Mouse (Mus musculus) lung, embryonic 16.5 days (tissue): ENCODE data around the gene Arl2bp. TPM values are rescaled to one million over a fixed set of nuclear protein-coding genes. Genes with fewer than 3 reads are reported as not detected.

ENCODE experiments used
- ATAC-seq: fragments of 200-750 bp; cut with Nextera tagmentation; 2 replicates; pipeline ENCODE4 v1.8.0; 2017; ENCODE audit warnings: low read depth, mild to moderate bottlenecking, moderate library complexity
- H3K27ac ChIP-seq: fragments of 300-500 bp; sonication (generic); 2 replicates; pipeline ENCODE4 v1.5.1; 2014; ENCODE audit warnings: mild to moderate bottlenecking, control low read depth, low read length
- H3K27me3 ChIP-seq: fragments of 300-500 bp; sonication (generic); 2 replicates; pipeline ENCODE4 v1.6.1; 2014; ENCODE audit warnings: low read depth, low read length, mixed read lengths; ENCODE audit not compliant: control insufficient read depth, insufficient read depth
- H3K36me3 ChIP-seq: fragments of 300-500 bp; sonication (generic); 2 replicates; pipeline ENCODE4 v1.6.1; 2014; ENCODE audit warnings: low read length; ENCODE audit not compliant: control insufficient read depth, insufficient read depth
- H3K4me1 ChIP-seq: fragments of 300-500 bp; sonication (generic); replicated peaks from 2 replicates; pipeline ENCODE4 v1.6.1; 2014; ENCODE audit warnings: low read length, mixed read lengths; ENCODE audit not compliant: control insufficient read depth, insufficient read depth
- H3K4me2 ChIP-seq: fragments of 300-500 bp; sonication (generic); 2 replicates; pipeline ENCODE4 v1.6.1; 2014; ENCODE audit warnings: low read depth, low read length, control low read depth
- H3K4me3 ChIP-seq: fragments of 300-500 bp; sonication (generic); 2 replicates; pipeline ENCODE4 v1.5.1; 2014; ENCODE audit warnings: mild to moderate bottlenecking, low read length, control low read depth
- H3K9ac ChIP-seq: fragments of 300-500 bp; sonication (generic); 2 replicates; pipeline ENCODE4 v1.6.1; 2014; ENCODE audit warnings: low read length, control low read depth
- H3K9me3 ChIP-seq: fragments of 300-500 bp; sonication (generic); 2 replicates; pipeline ENCODE4 v1.6.1; 2016; ENCODE audit warnings: low read length; ENCODE audit not compliant: control insufficient read depth
- WGBS: fragments of 180-500 bp; shearing (Covaris S2); extraction: QIAGEN DNeasy Blood & Tissue Kit; methylation state at CpG from one replicate; pipeline ENCODE4 v1.1.7; 2014; 5-methylcytosine and 5-hydroxymethylcytosine counted together
- polyA plus RNA-seq: library from polyadenylated mRNA; unstranded; fragments of >200 nt; fragmentation: Nextera tagmentation; extraction: Ambion mirVana; gene quantifications from 2 replicates; pipeline ENCODE4 v1.2.1, GENCODE M21; 2015

Arl2bp gene
- polyA plus RNA-seq, 1 experiment from 2014 or later, result 118 TPM

DNA sequence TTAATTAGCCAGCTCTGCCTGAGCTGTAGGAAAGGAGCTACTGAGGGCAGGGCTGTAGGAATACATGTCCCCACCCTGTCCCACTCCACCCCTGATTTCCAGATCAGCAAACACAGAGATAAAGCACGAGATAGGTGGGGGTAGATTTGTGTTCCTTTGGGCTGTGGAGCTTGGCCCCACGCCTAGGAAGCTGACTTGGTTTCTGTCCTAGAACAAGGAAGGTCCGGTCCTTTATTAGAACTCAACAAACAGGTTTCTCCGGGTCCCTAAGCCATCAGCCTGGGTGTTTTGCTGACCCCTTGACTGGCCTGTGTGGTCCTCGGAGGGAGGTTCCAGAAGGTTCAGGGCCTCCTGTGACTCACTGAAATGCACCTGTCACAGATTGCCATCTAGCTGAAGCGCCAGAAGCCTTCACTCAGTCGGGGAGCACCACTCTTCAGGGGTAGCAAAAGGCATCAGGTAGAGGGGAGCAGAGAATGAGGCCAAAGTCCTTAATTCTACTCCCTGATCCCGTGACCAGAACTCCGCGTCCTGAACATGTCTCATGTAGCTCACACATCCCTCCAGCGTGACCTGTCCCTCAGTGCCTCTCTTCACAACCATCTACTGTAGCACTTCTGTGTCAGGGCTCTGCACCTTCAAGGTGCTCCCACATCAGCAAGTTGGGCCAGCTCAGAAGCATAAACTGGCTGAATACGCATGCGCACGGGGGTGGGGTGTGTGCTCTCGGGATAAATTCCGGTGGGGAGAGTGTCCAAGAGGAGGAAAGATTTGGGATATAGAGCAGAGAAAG is 16.5 kb downstream of the Arl2bp start:
- Histone ChIP-seq H3K27me3 (no peaks in the 10 kb centered on the region), H3K9me3 (no peaks in the 10 kb centered on the region), H3K4me3 (no peak overlapping the region), H3K36me3 (no peaks in the 10 kb centered on the region), H3K27ac (0 out of 2 replicates have a peak overlapping the region, but pooled peaks have one; percentile 14), H3K4me1 (peaks cover 15% of the 10 kb centered on the region), H3K4me2 (no peak overlapping the region), H3K9ac (no peak overlapping the region)
- ATAC-seq, result peak; percentile 42
- WGBS, result 61% methylated on average over 16 of the region's 16 CpGs

DNA sequence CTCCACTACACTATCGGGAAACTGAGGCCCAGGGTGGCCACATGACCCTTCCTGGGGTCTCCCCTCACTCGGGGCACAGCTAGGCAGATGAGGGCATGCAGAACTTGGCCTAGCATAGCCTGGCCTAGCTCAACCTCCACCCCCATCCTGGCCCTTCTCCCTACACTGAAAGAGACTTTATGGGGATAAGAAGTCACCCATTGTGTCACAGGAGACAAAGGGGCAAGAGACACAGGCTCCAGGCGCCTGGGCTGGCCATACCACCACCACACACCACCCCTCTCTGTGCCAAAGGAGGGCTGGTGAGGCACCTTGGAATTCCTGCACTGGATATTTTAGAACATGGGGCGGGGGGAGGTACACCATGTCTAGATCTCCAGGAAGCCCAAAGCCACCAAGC is 17.9 kb downstream of the Arl2bp start:
- Histone ChIP-seq H3K9ac (no peak overlapping the region), H3K4me1 (peaks cover 5% of the 10 kb centered on the region), H3K27ac (no peak overlapping the region), H3K36me3 (no peaks in the 10 kb centered on the region), H3K4me3 (no peak overlapping the region), H3K4me2 (no peak overlapping the region), H3K9me3 (no peaks in the 10 kb centered on the region), H3K27me3 (no peaks in the 10 kb centered on the region)
- WGBS, result 71% methylated on average over 4 of the region's 4 CpGs
- no peak for ATAC-seq

DNA sequence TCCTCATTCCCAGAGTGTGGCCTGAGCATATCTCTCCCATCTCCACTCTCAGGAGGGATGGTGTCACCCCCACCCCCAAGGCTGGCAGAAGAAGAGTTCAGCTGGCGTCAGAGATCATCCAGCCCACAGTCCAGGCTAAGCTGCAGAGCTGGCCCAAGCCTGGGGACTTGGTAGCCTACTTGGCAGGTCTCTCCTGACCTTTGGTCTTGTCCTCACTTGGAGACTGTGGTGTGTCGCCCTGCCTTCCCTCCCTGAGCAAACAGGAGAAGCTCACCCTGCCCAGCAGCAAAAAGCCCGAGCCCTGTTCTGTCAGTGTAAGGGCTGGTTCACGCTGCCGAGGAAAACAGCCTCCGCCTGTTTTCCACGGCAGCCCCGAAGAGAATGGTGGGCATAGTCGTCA is 19.6 kb downstream of the Arl2bp start:
- Histone ChIP-seq H3K4me1 (peaks cover 3% of the 10 kb centered on the region; the same call in 1 of the 2 replicates), H3K9me3 (no peaks in the 10 kb centered on the region), H3K27me3 (no peaks in the 10 kb centered on the region), H3K4me2 (no peak overlapping the region), H3K9ac (no peak overlapping the region), H3K36me3 (no peaks in the 10 kb centered on the region), H3K27ac (no peak overlapping the region), H3K4me3 (no peak overlapping the region)
- ATAC-seq, result no peak
- WGBS, result 41% methylated on average over 9 of the region's 9 CpGs

DNA sequence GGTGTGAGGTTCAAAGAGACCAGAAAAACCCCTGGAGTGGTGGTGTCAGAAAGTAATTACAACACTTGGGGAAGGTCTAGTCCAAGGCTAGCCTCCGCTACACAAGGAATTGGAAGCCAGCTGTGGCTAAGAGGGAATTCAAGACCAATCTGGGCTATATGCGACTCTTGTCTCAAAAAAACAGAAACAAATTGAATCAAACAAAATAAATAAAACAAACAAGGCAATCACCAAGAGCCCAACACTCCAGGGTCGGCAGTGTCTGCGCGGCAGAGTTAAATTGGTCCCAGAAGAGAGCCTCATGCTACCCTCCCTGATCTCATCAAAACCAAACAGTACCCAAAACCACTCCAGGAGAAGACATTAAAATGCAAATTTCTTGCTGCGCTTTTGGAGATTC is 28.3 kb downstream of the Arl2bp start:
- Histone ChIP-seq H3K9ac (no peak overlapping the region), H3K4me3 (no peak overlapping the region; the same call in 1 of the 2 replicates), H3K27me3 (peaks cover 36% of the 10 kb centered on the region), H3K4me2 (no peak overlapping the region), H3K4me1 (peaks cover 12% of the 10 kb centered on the region), H3K9me3 (no peaks in the 10 kb centered on the region), H3K27ac (no peak overlapping the region), H3K36me3 (no peaks in the 10 kb centered on the region)
- WGBS, result 9% methylated on average over 6 of the region's 6 CpGs
- ATAC-seq, result no peak

DNA sequence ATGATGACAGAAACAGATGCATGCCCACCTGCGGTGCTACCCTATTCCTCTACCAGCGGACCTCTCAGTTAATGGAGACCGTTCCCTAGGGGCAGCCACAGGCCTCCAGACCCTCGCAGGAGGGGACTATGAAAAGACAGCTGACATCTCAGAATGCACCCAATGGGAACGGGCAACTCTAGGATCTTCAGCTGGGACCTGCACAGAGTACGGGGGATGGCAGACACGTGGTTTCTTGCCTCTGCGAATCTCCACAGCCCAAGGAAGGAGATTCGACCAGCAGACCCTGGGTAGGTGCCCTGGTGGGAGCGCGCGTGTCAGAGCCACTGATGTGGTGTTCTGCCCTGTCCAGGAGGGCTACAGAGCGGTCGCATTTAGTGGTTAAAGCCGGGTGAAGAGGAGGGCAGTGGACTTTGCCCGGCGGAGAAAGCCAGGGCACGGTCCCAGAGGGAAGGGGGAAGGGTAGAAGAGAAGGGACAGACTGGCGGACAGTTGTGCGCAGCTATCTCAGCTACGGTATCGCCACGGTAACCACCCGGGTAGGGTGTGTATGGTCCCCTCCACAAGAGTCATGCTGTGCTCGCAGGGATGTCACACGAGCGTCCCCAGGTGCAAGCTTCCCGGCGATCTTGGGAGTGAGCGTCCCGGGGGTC is 29.1 kb downstream of the Arl2bp start:
- peaks cover 36% of the 10 kb centered on the region for H3K27me3 ChIP-seq
- WGBS, result under 1% methylated on average over 31 of the region's 31 CpGs
- H3K27ac ChIP-seq, result no peak overlapping the region
- no peaks in the 10 kb centered on the region for H3K36me3 ChIP-seq
- H3K4me2 ChIP-seq, result peak overlapping the region; percentile 82
- peaks cover 12% of the 10 kb centered on the region for H3K4me1 ChIP-seq
- peak overlapping the region; percentile 47; the same call in 1 of the 2 replicates for H3K9ac ChIP-seq
- peak overlapping the region; percentile 51 for H3K4me3 ChIP-seq
- ATAC-seq, result peak; percentile 36; the same call in 1 of the 2 replicates
- H3K9me3 ChIP-seq, result no peaks in the 10 kb centered on the region

DNA sequence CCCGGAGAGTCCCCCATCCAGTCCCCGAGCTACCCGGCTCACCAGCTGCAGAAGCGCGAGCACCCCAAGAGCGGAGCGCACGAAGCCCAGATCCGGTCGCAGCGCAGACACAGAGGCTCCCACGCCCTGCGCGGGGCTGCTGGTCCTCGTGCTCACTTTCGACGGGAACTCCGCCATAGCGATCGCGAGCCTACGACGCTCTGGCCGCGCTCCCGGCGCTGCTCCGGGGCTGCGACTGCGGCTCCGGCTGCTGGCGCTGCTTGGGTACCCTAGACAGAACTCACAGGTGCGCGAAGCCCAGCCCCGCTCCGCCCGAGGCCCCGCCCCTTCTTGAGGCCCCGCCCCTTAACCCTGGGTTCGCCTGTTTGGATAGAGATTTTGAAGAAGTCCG is 29.6 kb downstream of the Arl2bp start, which contains the start of gene Pllp:
TSS of gene Pllp (minus strand) at position 285 of the 391 bp plus-strand sequence.
- Histone ChIP-seq H3K4me2 (peak within 1 kb of the TSS; percentile 82), H3K4me1 (peaks cover 12% of the 10 kb centered on the region), H3K27me3 (peaks cover 36% of the 10 kb centered on the region), H3K4me3 (peak within 1 kb of the TSS; percentile 51), H3K9ac (peak within 1 kb of the TSS; percentile 47; the same call in 1 of the 2 replicates), H3K27ac (no peak within 1 kb of the TSS), H3K9me3 (no peaks in the 10 kb centered on the region), H3K36me3 (no peaks in the 10 kb centered on the region)
- peak; percentile 73 for ATAC-seq
- under 1% methylated on average over 41 of the region's 41 CpGs for WGBS

DNA sequence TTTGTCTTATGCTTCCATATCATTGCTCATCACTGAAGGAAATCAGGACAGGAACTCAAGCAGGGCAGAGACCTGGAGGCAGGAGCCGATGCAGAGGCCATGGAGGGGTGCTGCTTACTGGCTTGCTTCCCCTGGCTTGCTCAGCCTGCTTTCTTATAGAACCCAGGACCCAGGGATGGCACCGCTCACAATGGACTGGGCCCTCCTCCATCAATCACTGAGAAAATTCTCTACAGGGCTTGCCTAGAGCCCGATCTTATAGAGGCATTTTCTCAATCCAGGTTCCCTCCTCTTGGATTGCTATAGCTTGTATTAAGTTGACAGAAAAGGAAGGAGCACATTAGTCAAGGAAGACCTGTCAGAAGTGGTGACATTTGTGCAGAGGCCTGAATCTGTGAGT is 30.2 kb downstream of the Arl2bp start:
- peaks cover 12% of the 10 kb centered on the region for H3K4me1 ChIP-seq
- H3K9me3 ChIP-seq, result no peaks in the 10 kb centered on the region
- no peak overlapping the region for H3K4me3 ChIP-seq
- no peak for ATAC-seq
- WGBS, result 50% methylated on average over 3 of the region's 3 CpGs
- H3K36me3 ChIP-seq, result no peaks in the 10 kb centered on the region
- peaks cover 36% of the 10 kb centered on the region for H3K27me3 ChIP-seq
- H3K9ac ChIP-seq, result no peak overlapping the region
- H3K4me2 ChIP-seq, result no peak overlapping the region
- no peak overlapping the region for H3K27ac ChIP-seq

DNA sequence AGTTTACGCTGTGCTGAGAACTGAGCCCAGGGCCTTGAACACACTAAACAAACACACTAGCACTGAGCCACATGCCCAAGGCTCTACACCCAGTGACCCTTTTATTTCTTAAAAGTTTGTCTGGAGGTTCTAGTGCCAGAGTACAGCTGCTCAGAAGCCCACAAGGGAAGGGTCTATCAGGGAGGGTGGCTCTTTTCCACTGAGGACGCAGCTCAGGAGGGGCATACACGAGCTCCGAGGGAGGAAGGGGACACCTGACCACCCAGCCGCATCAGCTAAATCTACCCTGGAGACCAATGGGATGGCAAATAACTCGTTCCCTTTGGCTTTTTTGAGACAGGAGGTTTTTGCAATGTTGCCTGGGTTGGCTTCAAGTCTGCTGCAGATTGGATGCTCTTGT is 31.6 kb downstream of the Arl2bp start:
- Histone ChIP-seq H3K27me3 (peaks cover 36% of the 10 kb centered on the region), H3K4me2 (no peak overlapping the region), H3K9me3 (no peaks in the 10 kb centered on the region), H3K27ac (no peak overlapping the region), H3K4me1 (peaks cover 12% of the 10 kb centered on the region), H3K9ac (no peak overlapping the region), H3K36me3 (no peaks in the 10 kb centered on the region), H3K4me3 (no peak overlapping the region)
- ATAC-seq, result no peak
- WGBS, result 74% methylated on average over 6 of the region's 6 CpGs

DNA sequence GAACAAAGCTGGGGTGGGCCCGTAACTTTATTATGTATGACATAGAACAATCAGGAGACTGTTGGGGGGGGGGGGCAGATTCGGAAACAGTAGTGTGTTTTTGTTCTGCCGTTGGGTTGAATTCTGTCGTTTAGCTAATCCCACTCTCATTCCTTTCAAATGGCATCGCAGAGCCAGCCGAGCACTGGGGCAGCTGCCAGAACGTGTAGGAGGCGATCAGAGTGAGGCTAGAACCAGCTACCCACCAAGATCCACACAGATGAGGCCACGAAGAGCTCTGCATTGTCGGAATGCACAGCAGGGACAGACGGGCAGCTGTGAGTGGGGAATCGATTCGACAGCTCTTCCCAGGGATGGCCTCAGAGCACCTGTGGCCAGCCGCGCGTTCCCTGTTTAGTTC is 33.0 kb downstream of the Arl2bp start:
- Histone ChIP-seq H3K36me3 (no peaks in the 10 kb centered on the region), H3K9ac (no peak overlapping the region), H3K4me1 (peaks cover 12% of the 10 kb centered on the region), H3K27ac (no peak overlapping the region), H3K4me2 (no peak overlapping the region), H3K27me3 (peaks cover 30% of the 10 kb centered on the region), H3K4me3 (no peak overlapping the region), H3K9me3 (no peaks in the 10 kb centered on the region)
- 72% methylated on average over 16 of the region's 16 CpGs for WGBS
- no peak for ATAC-seq
